Mouse (Mus musculus) intestine, embryonic 16.5 days (tissue): ENCODE data around the gene Msln. TPM values are rescaled to one million over a fixed set of nuclear protein-coding genes. Genes with fewer than 3 reads are reported as not detected.
A peak's percentile ranks its signal among the peaks of the same experiment; 100 is the strongest.

Experiments used
- ATAC-seq: fragments of 200-750 bp; cut with Nextera tagmentation; 2 replicates; pipeline ENCODE4 v1.8.0; 2017; ENCODE audit warnings: moderate TSS enrichment, moderate library complexity
- H3K27ac ChIP-seq: fragments of 300-500 bp; sonication (generic); 2 replicates; pipeline ENCODE4 v1.5.1; 2014; ENCODE audit warnings: mild to moderate bottlenecking, low read length
- H3K27me3 ChIP-seq: fragments of 300-500 bp; sonication (generic); replicated peaks from 2 replicates; pipeline ENCODE4 v1.6.1; 2014; ENCODE audit warnings: low read length, control low read depth, mixed read lengths; ENCODE audit not compliant: control insufficient read depth, insufficient read depth
- H3K36me3 ChIP-seq: fragments of 300-500 bp; sonication (generic); 2 replicates; pipeline ENCODE4 v1.6.1; 2014; ENCODE audit warnings: low read length, control low read depth; ENCODE audit not compliant: control insufficient read depth, insufficient read depth
- H3K4me1 ChIP-seq: fragments of 300-500 bp; sonication (generic); 2 replicates; pipeline ENCODE4 v1.6.1; 2014; ENCODE audit warnings: low read length, control low read depth, mixed read lengths; ENCODE audit not compliant: control insufficient read depth, insufficient read depth
- H3K4me2 ChIP-seq: fragments of 300-500 bp; sonication (generic); 2 replicates; pipeline ENCODE4 v1.6.1; 2014; ENCODE audit warnings: low read depth, low read length, control low read depth
- H3K4me3 ChIP-seq: fragments of 300-500 bp; sonication (generic); 2 replicates; pipeline ENCODE4 v1.5.1; 2014; ENCODE audit warnings: mild to moderate bottlenecking, low read length
- H3K9ac ChIP-seq: fragments of 300-500 bp; sonication (generic); 2 replicates; pipeline ENCODE4 v1.6.1; 2014; ENCODE audit warnings: low read depth, low read length
- H3K9me3 ChIP-seq: fragments of 300-500 bp; sonication (generic); 2 replicates; pipeline ENCODE4 v1.6.1; 2016; ENCODE audit warnings: low read length, control low read depth; ENCODE audit not compliant: control insufficient read depth
- WGBS: fragments of 180-500 bp; shearing (Covaris S2); extraction: QIAGEN DNeasy Blood & Tissue Kit; methylation state at CpG from one replicate; pipeline ENCODE4 v1.1.7; 2014; 5-methylcytosine and 5-hydroxymethylcytosine counted together
- polyA plus RNA-seq: library from polyadenylated mRNA; unstranded; fragments of >200 nt; fragmentation: Nextera tagmentation; extraction: Ambion mirVana; gene quantifications from 2 replicates; pipeline ENCODE4 v1.2.1, GENCODE M21; 2015

The Msln gene
- polyA plus RNA-seq, 1 experiment from 2014 or later = 27.7 TPM

DNA sequence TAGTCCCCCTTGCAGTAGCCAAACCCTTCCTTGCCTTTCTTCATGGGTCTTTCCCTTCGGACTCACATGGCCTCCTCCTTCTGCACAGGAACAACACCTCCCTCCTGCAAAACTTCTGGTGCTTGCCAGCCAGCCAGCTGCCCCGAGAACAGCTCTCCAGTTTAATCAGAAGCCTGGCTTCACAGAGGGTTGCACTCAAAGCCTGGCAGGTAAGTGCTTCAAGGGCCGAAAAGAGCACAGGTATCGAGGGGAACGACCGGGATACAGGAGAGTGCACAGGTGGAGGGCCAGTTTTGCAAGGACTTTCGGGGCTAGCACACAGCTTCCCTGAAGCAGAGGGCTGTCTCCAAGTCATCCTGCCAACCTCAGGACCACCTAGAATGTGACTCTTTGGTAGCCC is 15.3 kb downstream of the Msln start:
- Histone ChIP-seq H3K36me3 (no peaks in the 10 kb centered on the region), H3K4me1 (no peaks in the 10 kb centered on the region), H3K4me2 (no peak overlapping the region), H3K4me3 (no peak overlapping the region), H3K9me3 (no peaks in the 10 kb centered on the region), H3K27me3 (no peaks in the 10 kb centered on the region), H3K9ac (no peak overlapping the region), H3K27ac (no peak overlapping the region)
- WGBS = 85% methylated on average over 7 of the region's 7 CpGs
- no peak for ATAC-seq

GRCm38 (mm10) chr17:25735745-25736144 is 18.4 kb downstream of the Msln start, which contains the start of gene Mslnl:
TSS of gene Mslnl (plus strand) at chr17:25736042.
- H3K36me3 ChIP-seq = no peaks in the 10 kb centered on the region
- H3K27ac ChIP-seq = no peak within 1 kb of the TSS
- no peak within 1 kb of the TSS for H3K4me3 ChIP-seq
- no peak within 1 kb of the TSS for H3K9ac ChIP-seq
- no peaks in the 10 kb centered on the region for H3K9me3 ChIP-seq
- no peak for ATAC-seq
- H3K27me3 ChIP-seq = no peaks in the 10 kb centered on the region
- peaks cover 4% of the 10 kb centered on the region; the same call in 1 of the 2 replicates for H3K4me1 ChIP-seq
- 76% methylated on average over 3 of the region's 3 CpGs for WGBS
- no peak within 1 kb of the TSS for H3K4me2 ChIP-seq

- no peak overlapping the region for H3K27ac ChIP-seq
- no peak overlapping the region for H3K9ac ChIP-seq
- no peaks in the 10 kb centered on the region for H3K27me3 ChIP-seq
- no peak for ATAC-seq
- H3K4me3 ChIP-seq = no peak overlapping the region
- no peak overlapping the region for H3K4me2 ChIP-seq
- H3K4me1 ChIP-seq = peaks cover 4% of the 10 kb centered on the region; the same call in 1 of the 2 replicates
- 86% methylated on average over 5 of the region's 5 CpGs for WGBS
- no peaks in the 10 kb centered on the region for H3K9me3 ChIP-seq
- H3K36me3 ChIP-seq = 0 out of 2 replicates have a peak, but pooled peaks cover 2% of the 10 kb centered on the region
Measured at GRCm38 (mm10) chr17:25735246-25735645, 18.9 kb downstream of the Msln start.

GRCm38 (mm10) chr17:25732082-25732481 is 22.1 kb downstream of the Msln start:
- Histone ChIP-seq H3K4me3 (no peak overlapping the region), H3K9me3 (no peaks in the 10 kb centered on the region), H3K9ac (no peak overlapping the region), H3K27me3 (no peaks in the 10 kb centered on the region), H3K27ac (no peak overlapping the region), H3K4me2 (no peak overlapping the region), H3K36me3 (0 out of 2 replicates have a peak, but pooled peaks cover 4% of the 10 kb centered on the region), H3K4me1 (peaks cover 14% of the 10 kb centered on the region)
- no peak for ATAC-seq
- WGBS = 18% methylated on average over 2 of the region's 2 CpGs

DNA sequence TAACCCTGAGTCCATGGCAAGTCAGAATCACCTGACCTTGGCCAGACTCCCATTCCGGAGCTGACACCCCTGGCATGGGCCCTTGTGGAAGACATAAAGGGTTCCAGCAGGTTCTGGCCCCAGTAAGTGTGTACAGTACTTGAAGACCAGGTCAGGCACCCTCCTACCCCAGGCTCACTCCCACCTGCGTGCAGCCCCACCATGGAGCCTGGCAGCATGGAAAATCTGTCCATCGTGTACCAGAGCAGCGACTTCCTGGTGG is 26.2 kb downstream of the Msln start:
- Histone ChIP-seq H3K4me2 (peak overlapping the region; percentile 96), H3K9ac (peak overlapping the region; percentile 85), H3K4me1 (peaks cover 25% of the 10 kb centered on the region), H3K27ac (peak overlapping the region; percentile 51; the same call in 1 of the 2 replicates), H3K4me3 (peak overlapping the region; percentile 75), H3K27me3 (no peaks in the 10 kb centered on the region), H3K36me3 (peaks cover 9% of the 10 kb centered on the region), H3K9me3 (no peaks in the 10 kb centered on the region)
- peak; percentile 1; the same call in 1 of the 2 replicates for ATAC-seq
- 19% methylated on average over 4 of the region's 4 CpGs for WGBS

- peak; percentile 99 for ATAC-seq
- H3K4me3 ChIP-seq = peak within 1 kb of the TSS; percentile 75
- H3K36me3 ChIP-seq = peaks cover 13% of the 10 kb centered on the region
- peak within 1 kb of the TSS; percentile 96 for H3K4me2 ChIP-seq
- WGBS = under 1% methylated on average over 37 of the region's 37 CpGs
- H3K9ac ChIP-seq = peak within 1 kb of the TSS; percentile 85
- peak within 1 kb of the TSS; percentile 51; the same call in 1 of the 2 replicates for H3K27ac ChIP-seq
- H3K9me3 ChIP-seq = no peaks in the 10 kb centered on the region
- H3K4me1 ChIP-seq = peaks cover 22% of the 10 kb centered on the region
- H3K27me3 ChIP-seq = no peaks in the 10 kb centered on the region
Measured at GRCm38 (mm10) chr17:25727265-25728008, 26.7 kb downstream of the Msln start, which contains the start of the genes Chtf18 and Rpusd1. TSS of gene Chtf18 (minus strand) at chr17:25727419. TSS of gene Rpusd1 (plus strand) at chr17:25727670.

DNA sequence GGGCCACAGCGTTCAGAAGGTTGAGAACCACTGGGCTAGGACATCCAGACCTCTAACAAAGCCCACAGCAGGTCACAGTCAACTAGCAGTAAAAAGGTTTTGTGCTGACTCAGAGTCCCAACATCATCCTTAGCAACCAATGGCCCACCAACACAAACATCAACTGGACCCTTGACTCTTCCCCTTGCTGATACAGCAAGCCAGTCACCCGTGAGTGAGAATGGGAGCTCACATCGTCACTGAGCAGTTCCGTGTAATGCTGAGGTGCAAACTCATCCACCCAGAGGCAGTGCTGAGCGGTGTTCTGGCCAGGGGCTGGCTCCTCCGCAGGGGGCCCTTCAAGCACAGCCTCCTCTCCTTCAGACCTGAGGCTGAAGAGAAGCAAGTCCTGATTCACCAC is 28.9 kb downstream of the Msln start:
- peaks cover 21% of the 10 kb centered on the region for H3K4me1 ChIP-seq
- no peak overlapping the region for H3K4me2 ChIP-seq
- no peak overlapping the region for H3K27ac ChIP-seq
- H3K9me3 ChIP-seq = no peaks in the 10 kb centered on the region
- H3K27me3 ChIP-seq = no peaks in the 10 kb centered on the region
- H3K4me3 ChIP-seq = no peak overlapping the region
- no peak overlapping the region for H3K9ac ChIP-seq
- 85% methylated on average over 6 of the region's 6 CpGs for WGBS
- no peak for ATAC-seq
- H3K36me3 ChIP-seq = peaks cover 12% of the 10 kb centered on the region

DNA sequence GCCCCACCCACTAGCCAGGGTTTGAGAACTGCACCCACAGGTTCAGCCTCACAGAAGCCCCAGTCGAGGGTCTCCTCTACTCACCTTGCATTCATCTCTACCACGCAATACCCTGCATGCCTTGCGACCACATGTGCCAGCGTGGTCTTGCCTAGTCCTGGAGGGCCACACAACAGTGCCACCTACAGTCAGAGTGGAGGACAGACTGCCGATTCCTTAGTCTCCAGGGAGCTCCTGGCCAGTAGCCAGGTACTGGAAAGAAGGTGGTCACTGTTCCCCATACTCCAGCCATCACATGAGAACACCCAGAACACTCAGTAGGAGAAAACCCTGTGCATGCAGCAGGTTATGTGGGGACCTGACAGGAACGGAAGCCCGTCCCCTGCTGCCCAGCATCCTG is 30.3 kb downstream of the Msln start:
- ATAC-seq = no peak
- Histone ChIP-seq H3K36me3 (peaks cover 13% of the 10 kb centered on the region), H3K27ac (no peak overlapping the region), H3K9me3 (no peaks in the 10 kb centered on the region), H3K4me2 (no peak overlapping the region), H3K9ac (no peak overlapping the region), H3K27me3 (no peaks in the 10 kb centered on the region), H3K4me3 (no peak overlapping the region), H3K4me1 (peaks cover 21% of the 10 kb centered on the region)
- WGBS = 79% methylated on average over 7 of the region's 7 CpGs

DNA sequence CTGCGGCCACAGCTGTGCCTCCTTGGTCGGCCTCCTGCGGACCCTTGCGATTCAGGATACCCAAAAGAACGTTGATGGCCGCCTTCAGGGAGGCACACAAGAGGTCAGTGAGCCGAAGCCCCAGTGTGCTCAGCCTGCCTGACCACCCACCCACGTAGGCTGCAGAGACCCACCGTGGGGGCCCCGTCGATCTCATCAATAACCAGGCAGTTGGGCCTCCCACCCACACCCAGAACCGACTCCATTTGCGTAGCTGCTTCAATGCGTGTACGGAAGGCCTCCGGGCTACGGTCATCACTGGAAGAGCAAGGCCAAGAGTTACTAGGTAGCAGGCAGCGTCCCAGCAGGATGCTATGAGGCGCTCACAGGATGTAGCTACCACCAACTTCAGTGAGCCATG is 30.7 kb downstream of the Msln start:
- Histone ChIP-seq H3K9ac (no peak overlapping the region), H3K27me3 (no peaks in the 10 kb centered on the region), H3K4me3 (no peak overlapping the region), H3K4me2 (no peak overlapping the region), H3K4me1 (peaks cover 17% of the 10 kb centered on the region), H3K36me3 (peaks cover 13% of the 10 kb centered on the region), H3K27ac (no peak overlapping the region), H3K9me3 (no peaks in the 10 kb centered on the region)
- 94% methylated on average over 19 of the region's 19 CpGs for WGBS
- no peak for ATAC-seq
